Mouse (Mus musculus): ENCODE results near the gene Mrpl20.

Mrpl20 gene

GRCm38 (mm10) chr4:155802741-155803339, at the start of gene Mrpl20:
Gene Mrpl20, plus strand, starts transcription at chr4:155802878.
- DNase-seq (ENCODE audit: low spot score in 2 of 2), result peak in 1 of 2 experiments; percentile 65

- DNase-seq (ENCODE audit: low spot score in 2 of 2), result no peak
Measured at GRCm38 (mm10) chr4:155757011-155757410, 45.7 kb upstream of the Mrpl20 start.

- DNase-seq (ENCODE audit: low spot score in 2 of 2), result peak in 1 of 2 experiments; percentile 47
Measured at GRCm38 (mm10) chr4:155759862-155760612, 42.6 kb upstream of the Mrpl20 start.

GRCm38 (mm10) chr4:155760613-155761355, 41.9 kb upstream of the Mrpl20 start, which contains the start of gene Atad3a:
Gene Atad3a, minus strand, starts transcription at chr4:155761093.
- DNase-seq (ENCODE audit: low spot score in 2 of 2), result peak; percentile 96 to 99

GRCm38 (mm10) chr4:155761356-155762099, 41.1 kb upstream of the Mrpl20 start:
- no peak for DNase-seq (ENCODE audit: low spot score in 2 of 2)

- DNase-seq (ENCODE audit: low spot score in 2 of 2), result no peak
Measured at GRCm38 (mm10) chr4:155762357-155762756, 40.3 kb upstream of the Mrpl20 start.

DNA sequence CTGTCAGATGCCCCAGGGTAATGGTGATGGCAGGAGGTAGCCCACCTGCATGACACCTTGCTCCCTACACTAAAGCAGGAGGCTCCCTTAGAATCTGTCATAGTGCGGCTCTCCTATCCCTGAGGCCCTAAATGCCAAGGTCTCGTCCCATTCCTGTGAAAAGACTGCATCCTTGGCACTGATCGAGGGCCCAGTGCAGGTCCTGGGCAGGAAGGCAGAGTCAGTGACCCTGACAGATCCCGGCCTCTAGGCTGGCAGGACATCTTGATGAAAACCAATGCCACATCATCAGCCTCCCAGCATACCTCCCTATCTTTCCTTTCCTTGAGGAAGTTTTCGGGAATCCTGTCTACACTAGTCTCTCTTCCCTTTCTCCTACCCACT, 33.2 kb upstream of the Mrpl20 start:
- DNase-seq (ENCODE audit: low spot score in 2 of 2), result no peak

DNA sequence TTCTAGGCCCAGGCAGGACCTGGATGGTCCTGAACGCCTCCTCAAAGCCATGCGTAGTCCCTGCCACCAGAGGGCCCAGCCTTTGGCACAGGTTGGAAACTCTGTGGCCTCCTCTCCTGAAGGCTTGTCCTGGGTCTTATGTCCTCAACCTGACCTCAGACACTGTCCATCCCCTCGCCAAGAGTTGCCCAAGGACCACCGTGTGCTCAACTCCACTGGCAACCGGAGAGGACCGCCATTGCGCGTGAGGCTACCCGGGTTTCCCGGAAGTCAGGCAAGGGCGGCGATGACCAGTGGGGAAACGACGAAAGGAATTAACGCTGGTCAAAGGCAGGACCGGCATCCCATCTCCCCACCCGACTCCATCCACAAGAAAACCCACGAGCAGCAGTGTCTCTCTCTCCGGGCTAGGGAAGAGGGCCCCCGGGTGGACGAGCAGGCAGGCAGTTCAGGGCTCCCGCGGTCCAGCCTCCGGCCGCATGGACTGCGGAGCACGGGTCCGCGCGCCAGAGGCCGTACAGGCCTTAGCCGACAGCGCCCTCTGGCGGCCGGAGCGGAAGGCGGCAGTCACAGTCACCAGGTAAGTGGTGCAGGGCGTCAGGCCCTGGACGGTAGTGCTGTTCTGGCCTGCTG, 32.7 kb upstream of the Mrpl20 start:
- DNase-seq (ENCODE audit: low spot score in 2 of 2), result peak; percentile 90 to 98

DNA sequence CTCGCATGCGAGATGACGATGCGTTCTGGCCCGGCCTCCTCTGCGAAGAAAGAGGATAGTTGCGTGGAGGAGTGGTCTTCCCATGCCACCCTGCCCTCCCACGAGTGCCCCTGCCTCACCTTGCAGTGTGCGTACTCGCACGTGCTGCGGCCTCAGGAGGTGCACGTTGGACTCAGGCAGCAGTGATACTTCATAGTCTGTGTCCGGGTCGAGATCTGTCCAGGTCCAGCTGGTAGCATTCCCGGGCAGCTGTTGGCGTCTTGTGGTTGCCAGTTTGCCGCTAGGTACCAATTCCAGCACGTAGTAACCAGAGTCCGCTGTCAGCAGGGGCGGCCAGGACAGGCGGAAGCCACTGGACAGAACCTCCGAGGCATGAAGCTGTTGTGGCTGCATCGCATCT, 32.1 kb upstream of the Mrpl20 start:
- no peak for DNase-seq (ENCODE audit: low spot score in 2 of 2)

DNA sequence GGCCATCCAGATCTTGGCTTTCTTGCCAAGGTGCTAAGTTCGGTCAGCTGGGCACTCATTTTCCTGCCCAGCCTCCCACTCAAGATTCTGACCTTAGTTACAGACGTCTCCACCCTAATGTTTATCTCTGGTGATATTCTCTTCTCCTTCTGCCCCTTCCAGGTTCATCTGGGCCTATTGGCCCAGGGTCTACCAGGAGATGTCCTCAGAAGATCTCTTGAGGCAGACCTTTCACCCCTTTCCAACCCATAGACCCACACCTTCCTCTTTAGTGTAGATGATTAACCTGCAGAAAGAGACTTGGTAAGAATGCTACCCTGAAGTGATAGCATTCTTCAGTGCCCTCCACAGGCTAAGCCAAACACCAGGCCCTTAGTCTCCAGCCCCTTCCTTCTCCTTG, 31.0 kb upstream of the Mrpl20 start:
- no peak for DNase-seq (ENCODE audit: low spot score in 2 of 2)

GRCm38 (mm10) chr4:155772786-155773185, 29.9 kb upstream of the Mrpl20 start:
- DNase-seq (ENCODE audit: low spot score in 2 of 2), result peak in 1 of 2 experiments; percentile 64

- DNase-seq (ENCODE audit: low spot score in 2 of 2), result peak in 1 of 2 experiments; percentile 53
Measured at GRCm38 (mm10) chr4:155773335-155774078, 29.2 kb upstream of the Mrpl20 start.

- peak; percentile 87 to 91 for DNase-seq (ENCODE audit: low spot score in 2 of 2)
Measured at GRCm38 (mm10) chr4:155774280-155774754, 28.4 kb upstream of the Mrpl20 start, which contains the start of gene Vwa1. Gene Vwa1, minus strand, starts transcription at chr4:155774698.

- DNase-seq (ENCODE audit: low spot score in 2 of 2), result peak; percentile 21 to 63
Measured at GRCm38 (mm10) chr4:155774971-155775740, 27.5 kb upstream of the Mrpl20 start.

DNA sequence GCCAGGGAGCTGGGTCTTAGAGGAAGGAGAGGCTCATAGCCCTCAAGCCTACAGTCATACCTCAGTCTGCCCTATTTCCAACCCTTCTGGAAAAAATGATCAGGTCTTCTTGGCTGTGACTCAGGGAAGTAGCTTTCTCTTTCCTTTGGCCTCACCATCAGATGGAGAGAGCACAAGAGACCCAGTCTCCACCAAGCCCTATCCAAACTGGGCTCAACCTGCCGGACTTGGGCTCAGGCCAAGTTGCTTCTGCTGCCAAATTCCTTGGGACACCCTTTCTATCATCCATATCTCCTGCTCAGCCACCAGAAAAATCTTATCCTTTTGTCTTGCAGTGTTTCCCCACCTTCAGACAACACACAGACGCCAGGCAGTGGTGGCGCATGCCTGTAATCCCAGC, 26.8 kb upstream of the Mrpl20 start:
- no peak for DNase-seq (ENCODE audit: low spot score in 2 of 2)

DNA sequence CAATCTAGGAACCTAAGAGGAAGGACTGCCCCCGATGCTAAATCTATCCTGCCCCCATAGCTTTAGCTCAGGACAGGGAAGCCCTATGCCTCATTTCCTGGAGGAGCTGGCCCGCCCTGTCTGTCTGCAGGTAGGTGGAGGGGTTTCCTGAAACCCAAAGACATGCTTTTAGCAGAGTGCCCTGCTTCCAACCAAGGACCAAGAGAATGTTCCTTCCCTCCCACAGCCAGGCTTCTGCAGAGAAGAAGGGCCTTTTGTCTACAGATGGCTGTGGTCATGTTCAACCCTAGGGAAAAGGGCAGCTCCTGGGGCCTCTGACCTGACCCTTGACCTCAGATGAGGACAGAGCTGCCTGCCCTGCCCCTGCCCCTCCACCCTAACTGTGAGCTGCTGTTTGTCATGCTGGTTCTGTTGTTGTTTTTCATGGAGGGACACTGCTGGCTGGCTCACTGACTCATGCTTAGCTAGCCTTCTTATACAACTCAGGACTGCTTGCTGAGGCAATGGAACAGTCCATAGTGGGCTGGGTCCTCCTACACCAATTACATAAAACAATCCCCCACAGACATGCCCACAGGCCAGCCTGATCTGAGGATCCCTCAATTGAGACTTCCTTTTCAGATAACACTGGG, 25.9 kb upstream of the Mrpl20 start:
- DNase-seq (ENCODE audit: low spot score in 2 of 2), result peak in 1 of 2 experiments; percentile 53

- DNase-seq (ENCODE audit: low spot score in 2 of 2), result no peak
Measured at GRCm38 (mm10) chr4:155777816-155778215, 24.9 kb upstream of the Mrpl20 start.

DNA sequence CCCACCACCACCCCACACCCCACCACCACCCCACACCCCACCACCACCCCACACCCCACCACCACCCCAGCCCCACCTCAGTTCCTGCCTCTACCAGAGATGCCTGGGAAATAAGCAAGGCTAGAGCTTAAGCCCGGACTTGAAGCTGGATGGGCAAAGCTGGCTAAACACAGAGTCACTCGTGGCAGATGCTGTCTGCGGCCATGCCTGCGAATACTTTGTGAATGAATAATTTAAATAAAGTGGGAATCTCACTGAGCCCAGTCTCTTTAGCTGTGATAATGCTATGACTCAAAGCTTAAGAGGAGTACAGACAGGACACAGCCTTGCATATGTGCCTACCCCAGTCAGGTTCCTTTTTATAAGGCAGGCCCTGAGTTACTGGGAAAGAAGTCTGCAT, 23.2 kb upstream of the Mrpl20 start:
- no peak for DNase-seq (ENCODE audit: low spot score in 2 of 2)

- DNase-seq (ENCODE audit: low spot score in 2 of 2), result peak in 1 of 2 experiments; percentile 12
Measured at GRCm38 (mm10) chr4:155780895-155781294, 21.8 kb upstream of the Mrpl20 start.

Data from spleen, postnatal 4 days (tissue).